10 mouse cellular contexts compared by ENCODE assay signal in genomic region chr2:18046186-18046585, GRCm38 (mm10). TPM values are rescaled to one million over a fixed set of nuclear protein-coding genes. Genes with fewer than 3 reads are reported as not detected.
DNase-seq lines count a peak whose midpoint lies in the region; ATAC-seq and TF ChIP-seq lines count a peak whose summit lies in the region.
"Had no signal": no experiment of that assay in that cellular context is flagged by ENCODE, and none has a peak within 500 bp of the region (broad histone marks: within the 10 kb centered on the region; RNA-seq: fewer than 3 reads in every experiment).

No protein-coding gene starts in this region.

- H3K27ac ChIP-seq in kidney, embryonic 16.5 days (ENCODE audit: low read length): peak overlapping the region; percentile 100
- peak overlapping the region; percentile 100 for H3K27ac ChIP-seq in embryonic facial prominence, embryonic 12.5 days
- peak overlapping the region; percentile 95 for H3K27ac ChIP-seq in intestine, embryonic 14.5 days (ENCODE audit: low read depth)
- H3K27ac ChIP-seq: macrophage had no signal

- ATAC-seq in kidney, embryonic 16.5 days (ENCODE audit: low FRiP score, low TSS enrichment): no peak
- no peak for ATAC-seq in embryonic facial prominence, embryonic 12.5 days (ENCODE audit: insufficient number of reproducible peaks, insufficient read depth, low FRiP score, low TSS enrichment)
- ATAC-seq in intestine, embryonic 14.5 days (replicated peaks; ENCODE audit: low FRiP score, low TSS enrichment, low read depth): no peak
- ATAC-seq: Patski had no signal

- peak overlapping the region; percentile 73 for H3K4me2 ChIP-seq in kidney, embryonic 16.5 days (replicated peaks; ENCODE audit: low read depth, low read length)
- peak overlapping the region; percentile 79 for H3K4me2 ChIP-seq in embryonic facial prominence, embryonic 12.5 days (replicated peaks)
- H3K4me2 ChIP-seq in intestine, embryonic 14.5 days (ENCODE audit: low read length): peak overlapping the region; percentile 85
- peak overlapping the region; percentile 95 for H3K4me2 ChIP-seq in myocyte (ENCODE audit: low read depth)

- no peak overlapping the region for H3ac ChIP-seq in myocyte (ENCODE audit: control insufficient read depth, insufficient read length)

- H3K9ac ChIP-seq in kidney, embryonic 16.5 days (replicated peaks; ENCODE audit: low read length): peak overlapping the region; percentile 99
- H3K9ac ChIP-seq in embryonic facial prominence, embryonic 12.5 days: peak overlapping the region; percentile 100
- peak overlapping the region; percentile 87 for H3K9ac ChIP-seq in intestine, embryonic 14.5 days (ENCODE audit: low read length)

- no peaks in the 10 kb centered on the region for H3K27me3 ChIP-seq in kidney, embryonic 16.5 days (ENCODE audit: insufficient read depth, low read length)
- H3K27me3 ChIP-seq in embryonic facial prominence, embryonic 12.5 days: no peaks in the 10 kb centered on the region
- no peaks in the 10 kb centered on the region for H3K27me3 ChIP-seq in intestine, embryonic 14.5 days (replicated peaks; ENCODE audit: control insufficient read depth, insufficient read depth, low read length)
- H3K27me3 ChIP-seq in myocyte (ENCODE audit: control insufficient read depth, insufficient read depth, insufficient read length): no peaks in the 10 kb centered on the region
- H3K27me3 ChIP-seq: Patski had no signal

- peak overlapping the region; percentile 94 for H3K4me3 ChIP-seq in kidney, embryonic 16.5 days (ENCODE audit: low read length)
- H3K4me3 ChIP-seq in embryonic facial prominence, embryonic 12.5 days: peak overlapping the region; percentile 91
- H3K4me3 ChIP-seq in intestine, embryonic 14.5 days (ENCODE audit: low read depth, low read length): peak overlapping the region; percentile 74
- H3K4me3 ChIP-seq in myocyte: peak overlapping the region; percentile 68

- no peaks in the 10 kb centered on the region for H3K36me3 ChIP-seq in kidney, embryonic 16.5 days (ENCODE audit: insufficient read depth, low read length)
- H3K36me3 ChIP-seq in embryonic facial prominence, embryonic 12.5 days: no peaks in the 10 kb centered on the region
- no peaks in the 10 kb centered on the region for H3K36me3 ChIP-seq in intestine, embryonic 14.5 days (ENCODE audit: control insufficient read depth, insufficient read depth, low read length)
- no peaks in the 10 kb centered on the region for H3K36me3 ChIP-seq in myocyte (ENCODE audit: control insufficient read depth, insufficient read depth)

- no peaks in the 10 kb centered on the region for H3K79me2 ChIP-seq in myocyte (ENCODE audit: control insufficient read depth, insufficient read depth)

- H3K9me3 ChIP-seq in kidney, embryonic 16.5 days (ENCODE audit: low read length): no peaks in the 10 kb centered on the region
- H3K9me3 ChIP-seq in embryonic facial prominence, embryonic 12.5 days: no peaks in the 10 kb centered on the region
- no peaks in the 10 kb centered on the region for H3K9me3 ChIP-seq in intestine, embryonic 14.5 days (ENCODE audit: control insufficient read depth, low read length)

- 2% methylated on average over 4 of the region's 4 CpGs for WGBS in kidney, embryonic 16.5 days
- under 1% methylated on average over 4 of the region's 4 CpGs for WGBS in embryonic facial prominence, embryonic 12.5 days
- 4% methylated on average over 4 of the region's 4 CpGs for WGBS in intestine, embryonic 14.5 days

- TF ChIP-seq POLR2A in myocyte (IDR thresholded peaks at IDR 0.05; ENCODE audit: insufficient read length, low read depth): no peak

- DNase-seq in kidney, postnatal 10 days: no peak
- DNase-seq in intestine, embryonic 14.5 days (ENCODE audit: low spot score): no peak
- DNase-seq in cerebellum, postnatal 36 days: no peak
- DNase-seq in cerebellum, postnatal 10 days: no peak
- DNase-seq in adrenal gland, adult 8-10 months: no peak

- H3K4me1 ChIP-seq in kidney, embryonic 16.5 days (ENCODE audit: insufficient read depth, low read length): peaks cover 60% of the 10 kb centered on the region
- peaks cover 31% of the 10 kb centered on the region for H3K4me1 ChIP-seq in embryonic facial prominence, embryonic 12.5 days
- H3K4me1 ChIP-seq in intestine, embryonic 14.5 days (replicated peaks; ENCODE audit: control insufficient read depth, insufficient read depth, low read length): peaks cover 54% of the 10 kb centered on the region

TF ChIP-seq in myocyte, 11 proteins besides CTCF, POLR2A, EP300 and RAD21:
- no peak for TF ChIP-seq TCF3 (IDR thresholded peaks at IDR 0.05; ENCODE audit: insufficient read length, low read depth)
- no peak for TF ChIP-seq SRF (IDR thresholded peaks at IDR 0.05; ENCODE audit: control insufficient read depth, insufficient read length, low read depth)
- TF ChIP-seq REST (IDR thresholded peaks at IDR 0.05; ENCODE audit: insufficient read depth, insufficient read length): no peak
- TF ChIP-seq E2F4 (IDR thresholded peaks at IDR 0.05; ENCODE audit: insufficient read depth): no peak
- no peak for TF ChIP-seq TCF12 (IDR thresholded peaks at IDR 0.05; ENCODE audit: insufficient read depth, poor library complexity, severe bottlenecking)
- no peak for TF ChIP-seq MAX (IDR thresholded peaks at IDR 0.05; ENCODE audit: low read depth)

RNA-seq across cellular contexts. Expression of gene Skida1, which starts 2.7 kb away (rescaled TPM):
- 8.8 and 9.2 TPM in 2 replicates for polyA plus RNA-seq in kidney, embryonic 16.5 days (2015; fragmentation: Nextera tagmentation; extraction: Ambion mirVana)
- polyA plus RNA-seq in embryonic facial prominence, embryonic 12.5 days (2016; fragmentation: Nextera tagmentation; extraction: Ambion mirVana): 14.2 and 14.7 TPM in 2 replicates
- polyA plus RNA-seq in intestine, embryonic 14.5 days (2014; fragmentation: Nextera tagmentation; extraction: Ambion mirVana): 3.3 and 3.8 TPM in 2 replicates
- 0.12 TPM for polyA plus RNA-seq in myocyte (2012; fragmentation: generic; extraction: Trizol)
- 1 to 10 TPM; 2.0 to 5.2 (median 3.5) TPM for total RNA-seq in adrenal gland, adult 8-10 months (2022)
- polyA plus RNA-seq: macrophage had no signal

RNA-seq across cellular contexts. Expression of gene A930004D18Rik, which starts 8.6 kb away (rescaled TPM):
- polyA plus RNA-seq in kidney, embryonic 16.5 days (2015; fragmentation: Nextera tagmentation; extraction: Ambion mirVana): 14.1 and 16.2 TPM in 2 replicates
- polyA plus RNA-seq in embryonic facial prominence, embryonic 12.5 days (2016; fragmentation: Nextera tagmentation; extraction: Ambion mirVana): 16.4 and 18.7 TPM in 2 replicates
- 11.5 and 13.3 TPM in 2 replicates for polyA plus RNA-seq in intestine, embryonic 14.5 days (2014; fragmentation: Nextera tagmentation; extraction: Ambion mirVana)
- 1.8 TPM for polyA plus RNA-seq in myocyte (2012; fragmentation: generic; extraction: Trizol)
- 1 to 10 TPM; 1.1 to 2.4 (median 1.4) TPM for total RNA-seq in adrenal gland, adult 8-10 months (2022)

RNA-seq across cellular contexts. Expression of gene Mllt10, which starts 8.9 kb away (rescaled TPM):
- polyA plus RNA-seq in kidney, embryonic 16.5 days (2015; fragmentation: Nextera tagmentation; extraction: Ambion mirVana): 63.4 and 73.6 TPM in 2 replicates
- polyA plus RNA-seq in embryonic facial prominence, embryonic 12.5 days (2016; fragmentation: Nextera tagmentation; extraction: Ambion mirVana): 69.9 and 73.8 TPM in 2 replicates
- polyA plus RNA-seq in intestine, embryonic 14.5 days (2014; fragmentation: Nextera tagmentation; extraction: Ambion mirVana): 36.4 and 40.2 TPM in 2 replicates
- polyA plus RNA-seq in myocyte (2012; fragmentation: generic; extraction: Trizol): 12.5 TPM
- total RNA-seq in adrenal gland, adult 8-10 months (2022): 10 to 100 TPM; 38.8 to 84.1 (median 45.1) TPM

RNA-seq across cellular contexts. Expression of gene H2al2a, which starts 49.4 kb away (rescaled TPM):
- polyA plus RNA-seq in kidney, embryonic 16.5 days (2015; fragmentation: Nextera tagmentation; extraction: Ambion mirVana): not detected in 2 replicates
- polyA plus RNA-seq in embryonic facial prominence, embryonic 12.5 days (2016; fragmentation: Nextera tagmentation; extraction: Ambion mirVana): not detected in 2 replicates
- not detected in 2 replicates for polyA plus RNA-seq in intestine, embryonic 14.5 days (2014; fragmentation: Nextera tagmentation; extraction: Ambion mirVana)
- not detected for polyA plus RNA-seq in myocyte (2012; fragmentation: generic; extraction: Trizol)
- not detected for total RNA-seq in adrenal gland, adult 8-10 months (2022)
- polyA plus RNA-seq: macrophage, Patski had no signal
